Mouse (Mus musculus) C2C12 (cell line): ENCODE results near the gene Rfx7. TPM values are rescaled to one million over a fixed set of nuclear protein-coding genes. Genes with fewer than 3 reads are reported as not detected.

Source experiments
- H3K27me3 ChIP-seq: one replicate; pipeline ENCODE4 v1.6.1; 2011; ENCODE audit not compliant: control insufficient read depth, insufficient read depth, insufficient read length
- H3K36me3 ChIP-seq: one replicate; pipeline ENCODE4 v1.6.1; 2011; ENCODE audit not compliant: control insufficient read depth, insufficient read depth
- H3K4me3 ChIP-seq: one replicate; pipeline ENCODE4 v1.5.1; 2011; ENCODE audit warnings: mild to moderate bottlenecking, control low read depth; ENCODE audit not compliant: poor library complexity, insufficient read depth, severe bottlenecking
- H3K79me2 ChIP-seq: one replicate; pipeline ENCODE4 v1.6.1; 2011; ENCODE audit not compliant: control insufficient read depth, insufficient read depth
- H3K79me3 ChIP-seq: one replicate; pipeline ENCODE4 v1.6.1; 2011; ENCODE audit warnings: low read depth, control low read depth
- H3ac ChIP-seq: one replicate; pipeline ENCODE3; 2011; ENCODE audit warnings: low read depth; ENCODE audit not compliant: control insufficient read depth, insufficient read length
- CEBPB ChIP-seq: IDR thresholded peaks from one replicate; pipeline ENCODE4 v1.6.1; 2011; ENCODE audit warnings: low read depth, mild to moderate bottlenecking, control low read depth, moderate library complexity
- CTCF ChIP-seq: IDR thresholded peaks from one replicate; pipeline ENCODE4 v1.5.1; 2011; ENCODE audit not compliant: control insufficient read depth, insufficient read depth, insufficient read length
- FOSL1 ChIP-seq: IDR thresholded peaks from one replicate; pipeline ENCODE4 v1.8.0; 2011; ENCODE audit warnings: mild to moderate bottlenecking, low read length; ENCODE audit not compliant: poor library complexity, insufficient read depth, severe bottlenecking
- MAX ChIP-seq: IDR thresholded peaks from one replicate; pipeline ENCODE4 v1.6.1; 2011; ENCODE audit warnings: mild to moderate bottlenecking, control low read depth
- MYOD1 ChIP-seq: IDR thresholded peaks from one replicate; pipeline ENCODE4 v1.6.1; 2011; ENCODE audit warnings: low read depth; ENCODE audit not compliant: control insufficient read depth, insufficient read length
- MYOG ChIP-seq: IDR thresholded peaks from one replicate; pipeline ENCODE4 v1.6.1; 2011; ENCODE audit not compliant: control insufficient read depth, insufficient read length; ENCODE audit errors: extremely low read depth
- USF1 ChIP-seq: IDR thresholded peaks from one replicate; pipeline ENCODE4 v1.6.1; 2011; ENCODE audit warnings: low read depth, mild to moderate bottlenecking, control low read depth, moderate library complexity
- polyA plus RNA-seq: library from polyadenylated mRNA; unstranded; fragments of >200 nt; fragmentation: generic; extraction: Trizol; gene quantifications from one replicate; pipeline ENCODE4 v1.2.1, GENCODE M21; 2012; ENCODE audit warnings: missing spikeins

Rfx7 gene
- polyA plus RNA-seq, 1 experiment, result 3.9 TPM

- Histone ChIP-seq H3K27me3 (no peaks in the 10 kb centered on the region), H3K79me2 (no peaks in the 10 kb centered on the region), H3K36me3 (peaks cover 4% of the 10 kb centered on the region), H3K79me3 (no peaks in the 10 kb centered on the region), H3K4me3 (no peak overlapping the region), H3ac (no peak overlapping the region)
- no peak for TF ChIP-seq FOSL1
- no peak for TF ChIP-seq MYOD1
- TF ChIP-seq MAX, result no peak
- no peak for TF ChIP-seq USF1
- no peak for TF ChIP-seq MYOG
- no peak for TF ChIP-seq CTCF
- no peak for TF ChIP-seq CEBPB
Measured at GRCm38 (mm10) chr9:72600142-72600541, 68.1 kb downstream of the Rfx7 start.

DNA sequence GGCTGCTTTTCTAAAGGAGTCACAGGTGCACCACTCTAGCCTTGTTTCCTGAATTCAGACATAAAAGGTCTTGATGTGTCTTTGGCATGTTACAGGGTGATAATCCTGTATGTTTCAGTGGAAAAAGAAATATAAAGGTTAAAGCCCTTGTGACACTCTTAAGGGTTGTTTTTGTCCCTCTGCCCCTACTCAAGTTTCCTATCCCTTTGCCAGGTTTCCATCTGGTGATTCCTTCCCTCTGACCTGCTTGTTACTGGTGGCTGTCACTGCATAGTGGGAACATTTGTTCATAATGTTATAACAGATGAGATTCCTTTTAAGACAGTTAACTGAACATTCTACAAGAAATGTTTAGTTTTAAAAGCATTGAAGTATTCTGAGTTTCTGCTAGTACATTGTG is 77.7 kb downstream of the Rfx7 start:
- no peak overlapping the region for H3ac ChIP-seq
- TF ChIP-seq FOSL1 (no peak), USF1 (no peak), CEBPB (no peak), MYOG (no peak), MAX (no peak), MYOD1 (no peak), CTCF (no peak)
- H3K79me3 ChIP-seq, result no peaks in the 10 kb centered on the region
- no peaks in the 10 kb centered on the region for H3K79me2 ChIP-seq
- H3K27me3 ChIP-seq, result no peaks in the 10 kb centered on the region
- no peak overlapping the region for H3K4me3 ChIP-seq
- peaks cover 12% of the 10 kb centered on the region for H3K36me3 ChIP-seq

GRCm38 (mm10) chr9:72613884-72614283 is 81.8 kb downstream of the Rfx7 start:
- Histone ChIP-seq H3K36me3 (peaks cover 33% of the 10 kb centered on the region), H3K79me2 (no peaks in the 10 kb centered on the region), H3K27me3 (no peaks in the 10 kb centered on the region), H3ac (no peak overlapping the region), H3K4me3 (no peak overlapping the region), H3K79me3 (no peaks in the 10 kb centered on the region)
- TF ChIP-seq CEBPB (no peak), CTCF (no peak), MYOD1 (no peak), USF1 (no peak), MAX (no peak), FOSL1 (no peak), MYOG (no peak)

DNA sequence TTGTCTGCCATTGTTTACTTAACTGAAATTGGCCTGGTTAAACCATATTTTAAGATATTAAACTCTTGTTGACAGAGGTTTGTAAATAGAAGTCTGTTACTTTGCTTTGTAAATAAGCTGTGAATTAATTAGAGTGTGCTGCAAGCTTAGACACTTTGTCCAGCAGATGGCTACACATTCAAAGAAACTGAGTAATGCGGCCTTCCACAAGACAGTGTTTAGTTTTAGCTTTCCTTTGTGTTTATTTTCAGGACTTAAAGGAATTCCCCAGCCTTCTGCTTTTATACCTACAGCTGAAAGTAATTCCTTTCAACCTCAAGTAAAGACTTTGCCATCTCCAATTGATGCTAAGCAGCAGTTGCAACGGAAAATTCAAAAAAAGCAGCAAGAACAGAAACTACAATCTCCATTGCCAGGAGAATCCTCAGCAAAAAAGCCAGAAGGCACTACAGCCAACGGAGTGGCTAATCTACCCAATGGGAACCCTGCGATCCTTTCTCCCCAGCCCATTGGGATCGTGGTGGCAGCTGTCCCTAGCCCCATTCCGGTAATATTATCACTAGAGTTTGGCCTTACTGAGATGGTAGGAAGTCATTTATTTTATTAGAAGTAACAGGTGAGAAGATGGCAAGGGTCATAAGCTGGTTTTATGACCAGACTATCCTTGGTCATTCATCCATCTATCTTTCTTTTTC is 82.9 kb downstream of the Rfx7 start:
- H3K36me3 ChIP-seq, result peaks cover 41% of the 10 kb centered on the region
- no peak overlapping the region for H3K4me3 ChIP-seq
- TF ChIP-seq MYOD1 (no peak), USF1 (no peak), MYOG (no peak), MAX (no peak), CTCF (no peak), FOSL1 (no peak), CEBPB (no peak)
- H3K79me2 ChIP-seq, result no peaks in the 10 kb centered on the region
- H3K79me3 ChIP-seq, result no peaks in the 10 kb centered on the region
- H3ac ChIP-seq, result no peak overlapping the region
- H3K27me3 ChIP-seq, result no peaks in the 10 kb centered on the region

DNA sequence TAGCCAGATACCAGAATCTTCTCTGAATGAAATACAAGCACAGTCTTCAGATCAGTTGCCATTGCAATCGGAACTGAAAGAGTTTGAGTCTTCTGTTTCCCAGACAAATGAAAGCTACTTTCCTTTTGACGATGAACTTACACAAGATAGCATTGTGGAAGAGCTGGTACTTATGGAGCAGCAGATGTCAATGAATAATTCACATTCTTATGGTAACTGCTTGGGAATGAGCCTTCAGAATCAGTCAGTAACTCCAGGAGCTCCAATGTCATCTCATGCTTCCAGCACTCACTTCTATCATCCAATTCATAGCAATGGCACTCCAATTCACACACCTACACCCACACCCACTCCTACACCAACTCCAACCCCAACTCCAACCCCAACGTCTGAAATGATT is 86.0 kb downstream of the Rfx7 start:
- no peaks in the 10 kb centered on the region for H3K79me2 ChIP-seq
- no peak overlapping the region for H3K4me3 ChIP-seq
- no peaks in the 10 kb centered on the region for H3K27me3 ChIP-seq
- no peaks in the 10 kb centered on the region for H3K79me3 ChIP-seq
- H3ac ChIP-seq, result no peak overlapping the region
- H3K36me3 ChIP-seq, result peaks cover 37% of the 10 kb centered on the region
- TF ChIP-seq USF1, result no peak
- TF ChIP-seq FOSL1, result no peak
- no peak for TF ChIP-seq CTCF
- TF ChIP-seq MYOG, result no peak
- no peak for TF ChIP-seq MYOD1
- TF ChIP-seq MAX, result no peak
- no peak for TF ChIP-seq CEBPB

GRCm38 (mm10) chr9:72623605-72624004 is 91.6 kb downstream of the Rfx7 start:
- no peaks in the 10 kb centered on the region for H3K79me2 ChIP-seq
- no peak overlapping the region for H3ac ChIP-seq
- no peaks in the 10 kb centered on the region for H3K79me3 ChIP-seq
- no peaks in the 10 kb centered on the region for H3K27me3 ChIP-seq
- H3K36me3 ChIP-seq, result peaks cover 11% of the 10 kb centered on the region
- H3K4me3 ChIP-seq, result no peak overlapping the region
- TF ChIP-seq FOSL1, result no peak
- TF ChIP-seq CEBPB, result no peak
- no peak for TF ChIP-seq USF1
- TF ChIP-seq MYOG, result no peak
- no peak for TF ChIP-seq MYOD1
- TF ChIP-seq CTCF, result no peak
